Mouse (Mus musculus) skeletal muscle tissue, adult 2 months (tissue): ENCODE data around the gene Rpl19.
A peak's percentile ranks its signal among the peaks of the same experiment; 100 is the strongest.

Source experiments
- DNase-seq: peaks from one replicate; pipeline ENCODE4 v3.0.0-alpha.2; 2012; ENCODE audit warnings: low read depth, low spot score

The Rpl19 gene

GRCm38 (mm10) chr11:98026570-98027296, at the start of gene Rpl19:
Gene Rpl19 (plus strand): TSS chr11:98026710.
- peak; percentile 96 for DNase-seq

GRCm38 (mm10) chr11:97977797-97978196, 48.7 kb upstream of the Rpl19 start:
- DNase-seq: no peak

GRCm38 (mm10) chr11:97978392-97978791, 48.1 kb upstream of the Rpl19 start:
- no peak for DNase-seq

DNA sequence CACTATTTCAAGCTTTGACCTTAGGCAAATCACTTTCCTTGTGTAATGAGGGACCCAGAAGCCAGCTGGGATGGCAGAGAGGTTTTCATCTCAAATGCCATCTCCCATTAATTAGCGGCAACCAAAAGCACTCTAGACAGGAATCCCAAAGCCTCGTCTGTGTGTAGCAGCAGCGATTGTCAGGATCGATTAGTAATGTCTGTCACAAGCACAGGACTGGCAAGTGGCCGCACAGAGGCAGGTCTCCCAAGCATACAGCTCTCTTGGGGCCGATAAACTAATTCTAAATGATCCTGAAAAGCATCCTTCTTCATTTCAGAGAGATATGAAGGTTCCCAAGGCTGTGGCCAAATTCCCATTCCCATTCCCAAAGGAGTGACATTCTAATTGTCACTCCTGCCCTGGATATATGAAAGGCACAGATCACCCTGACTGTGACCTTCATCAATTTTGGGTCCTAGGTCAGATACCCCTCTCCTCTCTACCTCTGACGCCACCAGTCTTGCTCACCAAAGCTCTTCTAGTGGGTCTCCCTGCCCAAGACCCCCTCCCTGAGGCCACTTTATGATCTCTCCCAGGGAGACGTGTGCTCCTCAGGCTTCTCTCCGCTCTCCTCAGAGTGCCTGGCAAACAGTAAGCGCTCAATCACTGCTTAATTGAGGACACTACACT, 46.5 kb upstream of the Rpl19 start:
- DNase-seq: no peak

GRCm38 (mm10) chr11:97980531-97980966, 46.0 kb upstream of the Rpl19 start:
- peak; percentile 68 for DNase-seq

GRCm38 (mm10) chr11:97982721-97983120, 43.8 kb upstream of the Rpl19 start:
- no peak for DNase-seq

DNA sequence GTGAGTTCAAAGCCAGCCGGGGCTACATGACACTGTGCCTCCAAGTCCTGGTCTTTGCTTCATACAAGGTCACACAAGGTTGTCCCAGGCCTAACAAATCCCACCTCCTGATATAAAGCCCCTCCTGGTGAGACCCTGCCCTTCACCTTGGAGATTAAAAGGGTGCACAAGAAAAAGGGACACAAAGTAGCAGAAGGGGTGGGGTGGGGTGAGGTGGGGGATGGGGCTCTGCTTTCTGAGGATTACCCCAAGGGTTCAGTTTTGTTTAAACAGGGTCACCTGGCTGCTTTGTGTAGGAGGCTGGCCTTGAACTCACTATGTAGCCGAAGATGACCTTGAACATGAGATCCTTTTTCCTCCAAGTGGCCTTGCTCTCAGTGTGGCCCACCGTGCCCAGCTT, 43.0 kb upstream of the Rpl19 start:
- no peak for DNase-seq

DNA sequence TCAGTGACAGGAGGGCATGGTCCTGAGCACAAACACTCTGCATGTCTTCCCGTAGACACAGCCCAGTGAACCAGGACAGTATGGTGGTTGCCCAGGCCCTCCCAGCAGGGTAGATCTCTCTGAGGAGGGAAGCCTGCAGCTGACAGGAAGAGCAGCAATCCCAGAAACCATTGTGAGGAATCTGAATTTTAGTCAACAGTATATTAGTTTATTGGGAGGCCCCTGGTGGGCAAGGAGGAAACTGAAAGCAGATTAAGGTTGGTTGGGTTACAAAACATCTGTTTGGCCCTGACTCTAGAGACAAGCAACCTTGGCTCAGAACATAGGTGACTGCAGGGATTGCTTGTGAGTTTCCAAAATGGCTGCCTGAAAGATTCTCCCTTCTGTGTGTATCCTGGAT, 42.5 kb upstream of the Rpl19 start:
- DNase-seq: no peak

- DNase-seq: no peak
Measured at GRCm38 (mm10) chr11:97985727-97986677, 40.5 kb upstream of the Rpl19 start, which contains the start of gene Plxdc1. Gene Plxdc1 (minus strand): TSS chr11:97986444.

- DNase-seq: no peak
Measured at GRCm38 (mm10) chr11:97986738-97987465, 39.6 kb upstream of the Rpl19 start.

GRCm38 (mm10) chr11:97987551-97988526, 38.7 kb upstream of the Rpl19 start:
- peak; percentile 94 for DNase-seq

- peak; percentile 94 for DNase-seq
Measured at GRCm38 (mm10) chr11:97988530-97989096, 37.9 kb upstream of the Rpl19 start.

GRCm38 (mm10) chr11:97994539-97995100, 31.9 kb upstream of the Rpl19 start:
- peak; percentile 65 for DNase-seq

GRCm38 (mm10) chr11:97995564-97996288, 30.8 kb upstream of the Rpl19 start, which contains the start of gene Arl5c:
Gene Arl5c (minus strand): TSS chr11:97996181.
- DNase-seq: no peak

DNA sequence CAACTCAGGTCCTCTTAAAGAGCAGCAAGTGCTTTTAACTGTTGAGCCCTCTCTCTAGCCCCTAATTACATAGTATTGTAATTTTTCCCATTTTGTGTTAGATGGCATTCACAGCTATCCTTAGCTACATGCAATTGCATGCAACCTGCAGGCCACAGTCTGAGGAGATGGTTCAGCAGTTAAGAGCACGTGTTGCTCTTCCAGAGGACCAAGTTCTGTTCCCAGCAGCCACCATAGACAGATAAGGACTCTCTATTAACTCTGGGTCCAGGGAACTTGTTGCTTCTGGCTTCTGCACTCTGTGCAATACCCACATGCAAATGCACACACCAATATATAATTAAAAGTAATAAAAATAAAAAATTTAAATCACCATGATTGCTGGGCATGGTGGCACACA, 29.8 kb upstream of the Rpl19 start:
- no peak for DNase-seq

- DNase-seq: no peak
Measured at GRCm38 (mm10) chr11:97997387-97997960, 29.0 kb upstream of the Rpl19 start.

DNA sequence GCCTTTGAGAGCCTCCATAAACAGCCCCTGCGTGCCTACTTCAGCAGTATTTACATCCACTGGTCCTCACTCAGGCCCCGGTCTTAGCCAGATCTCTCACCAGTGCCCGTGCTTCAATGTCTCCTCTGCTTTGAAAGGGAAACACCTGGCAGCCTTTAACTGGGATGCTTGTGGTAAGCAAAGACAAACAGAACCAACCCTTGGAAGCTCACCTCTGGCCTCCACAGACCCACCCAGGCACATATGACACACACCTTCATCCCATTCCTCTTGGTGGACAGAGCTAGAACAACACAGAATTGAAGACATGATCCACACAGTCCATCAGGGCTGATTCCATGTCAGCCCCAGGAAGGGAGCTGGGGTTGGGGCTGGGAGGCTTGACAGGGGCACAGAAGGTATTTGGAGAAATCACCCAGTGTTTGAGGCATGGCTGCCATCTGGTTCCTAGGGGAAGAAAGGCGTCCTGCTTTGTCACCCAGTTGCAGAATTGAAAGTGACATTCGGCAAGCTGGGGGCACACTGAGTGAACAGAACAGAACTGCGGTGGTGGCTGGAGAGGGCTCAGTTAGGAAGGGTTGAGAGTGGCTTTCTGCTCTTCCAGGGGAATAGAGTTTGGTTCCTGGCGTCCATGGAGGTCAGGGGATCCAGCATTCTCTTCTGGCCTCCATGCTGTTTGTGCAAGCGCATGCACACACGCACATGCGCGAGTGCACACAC, 28.3 kb upstream of the Rpl19 start:
- DNase-seq: no peak
